Comparison of ENCODE assay signal across 10 mouse cellular contexts in genomic region chr19:47178001-47178400, GRCm38 (mm10). TPM values are rescaled to one million over a fixed set of nuclear protein-coding genes. Genes with fewer than 3 reads are reported as not detected.
DNase-seq lines count a peak whose midpoint lies in the region; ATAC-seq and TF ChIP-seq lines count a peak whose summit lies in the region.
"Had no signal": no experiment of that assay in that cellular context is flagged by ENCODE, and none has a peak within 500 bp of the region (broad histone marks: within the 10 kb centered on the region; RNA-seq: fewer than 3 reads in every experiment).

No protein-coding gene starts in this region.

- no peak for TF ChIP-seq POLR2A in small intestine, adult 2 months (IDR thresholded peaks at IDR 0.05; ENCODE audit: low read depth, low read length)
- TF ChIP-seq POLR2A in thymus, adult 2 months (IDR thresholded peaks at IDR 0.05; ENCODE audit: control insufficient read depth, extremely low read depth, insufficient read depth, low read length, poor library complexity) = no peak

- H3K27me3 ChIP-seq in heart, embryonic 10.5 days (ENCODE audit: insufficient read depth, poor library complexity, severe bottlenecking) = peaks cover 67% of the 10 kb centered on the region
- H3K27me3 ChIP-seq in embryonic facial prominence, embryonic 11.5 days (ENCODE audit: control insufficient read depth, insufficient read depth, low read length) = peaks cover 26% of the 10 kb centered on the region
- H3K27me3 ChIP-seq in hindbrain, embryonic 12.5 days = peaks cover 41% of the 10 kb centered on the region
- peaks cover 33% of the 10 kb centered on the region for H3K27me3 ChIP-seq in lung, embryonic 14.5 days (ENCODE audit: insufficient read depth, low read length)
- H3K27me3 ChIP-seq in small intestine, adult 2 months (ENCODE audit: control insufficient read depth, insufficient read depth, low read length) = peaks cover 20% of the 10 kb centered on the region
- peaks cover 6% of the 10 kb centered on the region for H3K27me3 ChIP-seq in thymus, adult 2 months (ENCODE audit: control insufficient read depth, insufficient read depth, low read length)

- peak overlapping the region; percentile 100 for H3K4me2 ChIP-seq in embryonic facial prominence, embryonic 11.5 days (ENCODE audit: low read depth, low read length)
- H3K4me2 ChIP-seq in hindbrain, embryonic 12.5 days (replicated peaks) = peak overlapping the region; percentile 99
- H3K4me2 ChIP-seq in lung, embryonic 14.5 days = peak overlapping the region; percentile 100

- H3K27ac ChIP-seq in heart, embryonic 10.5 days = no peak overlapping the region
- H3K27ac ChIP-seq in embryonic facial prominence, embryonic 11.5 days (replicated peaks; ENCODE audit: low read depth, low read length) = no peak overlapping the region
- H3K27ac ChIP-seq in hindbrain, embryonic 12.5 days = no peak overlapping the region
- no peak overlapping the region for H3K27ac ChIP-seq in lung, embryonic 14.5 days (ENCODE audit: low read depth)
- H3K27ac ChIP-seq in small intestine, adult 2 months (ENCODE audit: insufficient read depth, low read depth, low read length) = no peak overlapping the region
- no peak overlapping the region; the same call in 1 of the 2 replicates for H3K27ac ChIP-seq in thymus, adult 2 months (ENCODE audit: control insufficient read depth, insufficient read depth, low read length)

- peaks cover 5% of the 10 kb centered on the region; the same call in 1 of the 2 replicates for H3K9me3 ChIP-seq in heart, embryonic 10.5 days
- no peaks in the 10 kb centered on the region for H3K9me3 ChIP-seq in embryonic facial prominence, embryonic 11.5 days (replicated peaks; ENCODE audit: control insufficient read depth, low read length)
- H3K9me3 ChIP-seq in hindbrain, embryonic 12.5 days (replicated peaks) = peaks cover 6% of the 10 kb centered on the region; the same call in 1 of the 2 replicates
- no peaks in the 10 kb centered on the region; the same call in 1 of the 2 replicates for H3K9me3 ChIP-seq in lung, embryonic 14.5 days (ENCODE audit: low read depth, low read length)

- no peak overlapping the region for H3K9ac ChIP-seq in embryonic facial prominence, embryonic 11.5 days (replicated peaks; ENCODE audit: low read length)
- no peak overlapping the region for H3K9ac ChIP-seq in hindbrain, embryonic 12.5 days
- no peak overlapping the region for H3K9ac ChIP-seq in lung, embryonic 14.5 days

- H3K4me3 ChIP-seq in heart, embryonic 10.5 days = peak overlapping the region; percentile 81
- no peak overlapping the region; the same call in 1 of the 2 replicates for H3K4me3 ChIP-seq in embryonic facial prominence, embryonic 11.5 days (ENCODE audit: low read depth, low read length)
- H3K4me3 ChIP-seq in hindbrain, embryonic 12.5 days = peak overlapping the region; percentile 75; the same call in 1 of the 2 replicates
- H3K4me3 ChIP-seq in lung, embryonic 14.5 days (ENCODE audit: low read depth, low read length) = peak overlapping the region; percentile 69
- no peak overlapping the region; the same call in 1 of the 2 replicates for H3K4me3 ChIP-seq in small intestine, adult 2 months (ENCODE audit: low read depth, low read length)
- no peak overlapping the region for H3K4me3 ChIP-seq in thymus, adult 2 months (ENCODE audit: control insufficient read depth, insufficient read depth, low read length)

- no peak for DNase-seq in heart, embryonic 10.5 days (ENCODE audit: low spot score)
- DNase-seq in heart, adult 8-10 months (ENCODE audit: low spot score) = no peak
- peak; percentile 50 for DNase-seq in NIH3T3 (ENCODE audit: low read depth)
- peak; percentile 61 for DNase-seq in embryonic facial prominence, embryonic 11.5 days (ENCODE audit: low spot score)
- DNase-seq in lung, embryonic 14.5 days = peak; percentile 62
- no peak for DNase-seq in thymus, adult 2 months

- TF ChIP-seq CTCF in lung, embryonic 14.5 days (IDR thresholded peaks at IDR 0.05; ENCODE audit: low read depth) = peak; percentile 65
- TF ChIP-seq CTCF in small intestine, adult 2 months (IDR thresholded peaks at IDR 0.05; ENCODE audit: extremely low read depth, insufficient read length, insufficient replicate concordance, low read depth, low read length) = 0 out of 2 replicates have a peak, but pooled peaks have one; percentile 15
- no peak for TF ChIP-seq CTCF in thymus, adult 2 months (IDR thresholded peaks at IDR 0.05; ENCODE audit: borderline replicate concordance, control insufficient read depth, extremely low read depth, insufficient read depth, low read length, poor library complexity)

- WGBS in heart, embryonic 10.5 days = 21% methylated on average over 10 of the region's 10 CpGs
- 21% methylated on average over 10 of the region's 10 CpGs for WGBS in embryonic facial prominence, embryonic 11.5 days
- WGBS in hindbrain, embryonic 12.5 days = 25% methylated on average over 10 of the region's 10 CpGs
- 15% methylated on average over 10 of the region's 10 CpGs for WGBS in lung, embryonic 14.5 days
- 24% methylated on average over 10 of the region's 10 CpGs for WGBS in small intestine, adult 2 months
- WGBS in thymus, adult 2 months = 37% methylated on average over 10 of the region's 10 CpGs

- H3K4me1 ChIP-seq in heart, embryonic 10.5 days = peaks cover 20% of the 10 kb centered on the region
- peaks cover 5% of the 10 kb centered on the region; the same call in 1 of the 2 replicates for H3K4me1 ChIP-seq in embryonic facial prominence, embryonic 11.5 days (ENCODE audit: control insufficient read depth, insufficient read depth, low read length)
- peaks cover 10% of the 10 kb centered on the region for H3K4me1 ChIP-seq in hindbrain, embryonic 12.5 days
- peaks cover 4% of the 10 kb centered on the region; the same call in 1 of the 2 replicates for H3K4me1 ChIP-seq in lung, embryonic 14.5 days (ENCODE audit: insufficient read depth)
- peaks cover 3% of the 10 kb centered on the region; the same call in 1 of the 2 replicates for H3K4me1 ChIP-seq in small intestine, adult 2 months (ENCODE audit: control insufficient read depth, insufficient read depth, insufficient read length, low read length)
- peaks cover 10% of the 10 kb centered on the region for H3K4me1 ChIP-seq in thymus, adult 2 months (replicated peaks; ENCODE audit: control insufficient read depth, insufficient read depth, low read length)

- no peaks in the 10 kb centered on the region for H3K36me3 ChIP-seq in heart, embryonic 10.5 days
- no peaks in the 10 kb centered on the region for H3K36me3 ChIP-seq in embryonic facial prominence, embryonic 11.5 days (replicated peaks; ENCODE audit: control insufficient read depth, insufficient read depth, low read depth, low read length)
- no peaks in the 10 kb centered on the region for H3K36me3 ChIP-seq in hindbrain, embryonic 12.5 days
- H3K36me3 ChIP-seq in lung, embryonic 14.5 days (ENCODE audit: insufficient read depth) = no peaks in the 10 kb centered on the region
- no peaks in the 10 kb centered on the region for H3K36me3 ChIP-seq in small intestine, adult 2 months (ENCODE audit: control insufficient read depth, insufficient read depth, low read length)
- H3K36me3 ChIP-seq in thymus, adult 2 months (ENCODE audit: control insufficient read depth, insufficient read depth, low read length) = no peaks in the 10 kb centered on the region

- no peak for ATAC-seq in embryonic facial prominence, embryonic 11.5 days (replicated peaks; ENCODE audit: insufficient number of reproducible peaks, low FRiP score, low TSS enrichment, low read depth)
- ATAC-seq in hindbrain, embryonic 12.5 days (ENCODE audit: low FRiP score) = peak; percentile 26; the same call in 1 of the 2 replicates
- peak; percentile 64 for ATAC-seq in lung, embryonic 14.5 days (ENCODE audit: insufficient read depth)
- ATAC-seq: Patski had no signal

RNA-seq across cellular contexts. Expression of gene Neurl1a, which starts 0.6 kb away (rescaled TPM):
- polyA plus RNA-seq in heart, embryonic 10.5 days (2016; fragmentation: Nextera tagmentation; extraction: Ambion mirVana) = 3.4 and 5.1 TPM in 2 replicates
- 1 to 10 TPM; 1.3 to 3.0 (median 2.0) TPM for total RNA-seq in heart, adult 8-10 months (2022)
- polyA plus RNA-seq in embryonic facial prominence, embryonic 11.5 days (2014; fragmentation: Nextera tagmentation; extraction: Ambion mirVana) = 2.9 and 3.2 TPM in 2 replicates
- polyA plus RNA-seq in hindbrain, embryonic 12.5 days (2016; fragmentation: Nextera tagmentation; extraction: Ambion mirVana) = 7.4 and 7.9 TPM in 2 replicates
- polyA plus RNA-seq in lung, embryonic 14.5 days (2014; fragmentation: Nextera tagmentation; extraction: Ambion mirVana) = 7.6 and 8.0 TPM in 2 replicates
- polyA plus RNA-seq in small intestine, adult 2 months (2012; rRNA removed) = 2.8 and 6.7 TPM in 2 replicates
- 1.6 and 2.0 TPM in 2 replicates for polyA plus RNA-seq in thymus, adult 2 months (2012; rRNA removed)

RNA-seq across cellular contexts. Expression of gene Calhm3, which starts 20.4 kb away (rescaled TPM):
- not detected in 2 replicates for polyA plus RNA-seq in heart, embryonic 10.5 days (2016; fragmentation: Nextera tagmentation; extraction: Ambion mirVana)
- not detected for total RNA-seq in heart, adult 8-10 months (2022)
- polyA plus RNA-seq in embryonic facial prominence, embryonic 11.5 days (2014; fragmentation: Nextera tagmentation; extraction: Ambion mirVana) = not detected in 2 replicates
- polyA plus RNA-seq in hindbrain, embryonic 12.5 days (2016; fragmentation: Nextera tagmentation; extraction: Ambion mirVana) = not detected in 2 replicates
- not detected in 2 replicates for polyA plus RNA-seq in lung, embryonic 14.5 days (2014; fragmentation: Nextera tagmentation; extraction: Ambion mirVana)
- polyA plus RNA-seq in small intestine, adult 2 months (2012; rRNA removed) = 0.27 TPM in 1 of 2 replicates, not detected in the other
- 0.45 and 1.1 TPM in 2 replicates for polyA plus RNA-seq in thymus, adult 2 months (2012; rRNA removed)
- total RNA-seq: layer of hippocampus, postnatal 25 days had no signal
- polyA plus RNA-seq: Patski had no signal

RNA-seq across cellular contexts. Expression of gene Calhm1, which starts 33.9 kb away (rescaled TPM):
- not detected in 2 replicates for polyA plus RNA-seq in heart, embryonic 10.5 days (2016; fragmentation: Nextera tagmentation; extraction: Ambion mirVana)
- not detected for total RNA-seq in heart, adult 8-10 months (2022)
- polyA plus RNA-seq in embryonic facial prominence, embryonic 11.5 days (2014; fragmentation: Nextera tagmentation; extraction: Ambion mirVana) = not detected in 2 replicates
- not detected in 2 replicates for polyA plus RNA-seq in hindbrain, embryonic 12.5 days (2016; fragmentation: Nextera tagmentation; extraction: Ambion mirVana)
- polyA plus RNA-seq in lung, embryonic 14.5 days (2014; fragmentation: Nextera tagmentation; extraction: Ambion mirVana) = not detected in 2 replicates
- not detected in 2 replicates for polyA plus RNA-seq in small intestine, adult 2 months (2012; rRNA removed)
- polyA plus RNA-seq in thymus, adult 2 months (2012; rRNA removed) = 0.13 TPM in 1 of 2 replicates, not detected in the other
- total RNA-seq: layer of hippocampus, postnatal 25 days had no signal
- polyA plus RNA-seq: Patski had no signal

RNA-seq across cellular contexts. Expression of gene Calhm2, which starts 39.9 kb away (rescaled TPM):
- 3.8 and 5.5 TPM in 2 replicates for polyA plus RNA-seq in heart, embryonic 10.5 days (2016; fragmentation: Nextera tagmentation; extraction: Ambion mirVana)
- 1 to 10 TPM; 2.4 to 4.5 (median 4.1) TPM for total RNA-seq in heart, adult 8-10 months (2022)
- polyA plus RNA-seq in embryonic facial prominence, embryonic 11.5 days (2014; fragmentation: Nextera tagmentation; extraction: Ambion mirVana) = 1.3 and 1.7 TPM in 2 replicates
- polyA plus RNA-seq in hindbrain, embryonic 12.5 days (2016; fragmentation: Nextera tagmentation; extraction: Ambion mirVana) = 2.2 and 2.6 TPM in 2 replicates
- 2.4 and 2.6 TPM in 2 replicates for polyA plus RNA-seq in lung, embryonic 14.5 days (2014; fragmentation: Nextera tagmentation; extraction: Ambion mirVana)
- polyA plus RNA-seq in small intestine, adult 2 months (2012; rRNA removed) = 3.6 and 6.1 TPM in 2 replicates
- polyA plus RNA-seq in thymus, adult 2 months (2012; rRNA removed) = 16.3 and 17.2 TPM in 2 replicates

Comparison
In these comparisons a context has a peak if more than half of its experiments do, and no peak if none do; other contexts are left out.
1. DNase-seq: peak in NIH3T3 (single experiment), embryonic facial prominence, embryonic 11.5 days (single experiment) and lung, embryonic 14.5 days (single experiment); none in heart, embryonic 10.5 days (single experiment), heart, adult 8-10 months (single experiment) and thymus, adult 2 months (single experiment).
2. H3K4me3 ChIP-seq: peak in heart, embryonic 10.5 days (single experiment), hindbrain, embryonic 12.5 days (single experiment) and lung, embryonic 14.5 days (single experiment); none in embryonic facial prominence, embryonic 11.5 days (single experiment), small intestine, adult 2 months (single experiment) and thymus, adult 2 months (single experiment).
3. Peak in every context shown above with its lines, with median percentiles within 50 percentile points of each other: H3K4me2 ChIP-seq.